Mouse (Mus musculus): ENCODE measurements around the gene Lipa. TPM values are rescaled to one million over a fixed set of nuclear protein-coding genes. Genes with fewer than 3 reads are reported as not detected.

Lipa gene
- total RNA-seq, 2 experiments from 2014 or later = 15.8 to 17.0 TPM

DNA sequence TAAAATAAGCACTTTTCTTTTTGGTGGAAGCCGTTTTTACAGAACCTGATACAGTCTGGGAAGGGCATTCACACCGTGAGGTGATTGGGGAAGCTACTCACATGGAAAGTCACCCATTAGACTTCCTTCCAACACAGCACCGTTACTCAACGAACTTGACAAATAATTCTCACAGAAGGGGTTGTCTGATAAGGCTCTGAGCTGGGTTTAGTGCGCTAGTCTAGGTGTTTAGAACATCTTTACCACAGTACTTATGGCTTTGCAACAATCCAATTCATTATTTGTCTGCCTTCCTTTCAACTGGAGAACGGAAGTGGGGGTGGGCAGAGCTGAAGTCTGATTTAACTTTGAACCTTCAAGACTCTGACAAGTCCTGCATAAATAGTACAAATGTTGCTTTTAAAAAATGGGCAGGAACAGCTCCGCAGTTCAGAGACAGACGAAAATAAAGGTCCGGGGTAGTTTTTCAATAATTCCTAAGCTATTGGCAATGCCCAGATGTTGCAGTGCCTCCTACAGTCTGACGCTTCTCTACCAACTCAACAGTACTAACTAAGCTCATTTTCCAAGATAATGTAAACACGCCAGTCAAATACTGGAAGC, 852 bp downstream of the Lipa start:
- DNase-seq (ENCODE audit: low spot score in 2 of 2) = no peak
- intact Hi-C loops (cut with DNase I) = no loop called here

DNA sequence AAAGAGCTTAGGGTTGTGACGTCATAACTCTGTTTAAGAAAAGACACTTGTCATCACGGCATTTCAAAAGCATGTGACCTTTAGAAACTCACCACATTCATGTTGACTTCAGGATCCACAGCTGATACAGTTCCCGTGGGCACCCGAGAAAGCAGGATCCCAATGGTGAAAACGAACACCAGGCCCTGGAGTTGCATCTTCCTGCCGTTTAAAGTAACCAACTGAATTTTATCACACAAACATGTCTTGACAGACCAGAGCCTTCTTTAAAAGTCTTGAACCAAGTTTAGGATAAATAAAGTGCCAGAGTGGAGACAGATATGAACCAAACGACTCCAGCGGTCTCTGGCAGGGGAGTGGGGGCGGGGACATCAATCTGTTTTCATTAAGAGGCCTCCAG, 2.6 kb downstream of the Lipa start:
- DNase-seq (ENCODE audit: low spot score in 2 of 2) = no peak
- intact Hi-C loops (cut with DNase I) = no loop called here

DNA sequence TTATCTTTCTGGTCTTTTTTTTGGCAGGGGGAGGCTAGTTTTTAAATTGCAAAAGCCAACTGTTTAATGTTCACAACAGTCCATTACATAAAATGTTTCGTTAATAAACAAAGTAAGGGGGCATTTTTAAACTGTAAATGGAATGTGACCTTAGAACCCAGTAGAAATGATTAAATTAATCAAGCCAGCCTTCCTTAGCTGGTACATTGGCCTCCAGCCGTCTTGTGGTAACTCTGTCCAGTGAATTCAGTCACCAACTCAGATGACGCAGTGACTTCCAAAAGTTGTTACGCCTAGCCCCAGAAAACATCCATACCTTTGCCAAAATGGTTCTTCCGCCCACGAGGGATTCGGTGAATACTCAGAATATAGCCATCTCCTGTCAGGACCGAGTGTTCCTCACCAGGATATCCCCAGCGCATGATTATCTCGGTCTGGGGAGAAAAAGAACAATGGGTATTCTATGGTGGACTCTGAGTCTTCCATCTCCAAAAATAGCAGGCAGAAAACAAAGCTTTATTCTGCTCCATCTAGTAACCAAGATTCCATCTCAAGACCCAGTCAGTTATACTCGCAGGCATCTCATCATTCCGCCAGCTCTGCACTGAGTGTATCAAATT, 4.1 kb downstream of the Lipa start:
- intact Hi-C loops (cut with DNase I) = no loop called here
- DNase-seq (ENCODE audit: low spot score in 2 of 2) = no peak

DNA sequence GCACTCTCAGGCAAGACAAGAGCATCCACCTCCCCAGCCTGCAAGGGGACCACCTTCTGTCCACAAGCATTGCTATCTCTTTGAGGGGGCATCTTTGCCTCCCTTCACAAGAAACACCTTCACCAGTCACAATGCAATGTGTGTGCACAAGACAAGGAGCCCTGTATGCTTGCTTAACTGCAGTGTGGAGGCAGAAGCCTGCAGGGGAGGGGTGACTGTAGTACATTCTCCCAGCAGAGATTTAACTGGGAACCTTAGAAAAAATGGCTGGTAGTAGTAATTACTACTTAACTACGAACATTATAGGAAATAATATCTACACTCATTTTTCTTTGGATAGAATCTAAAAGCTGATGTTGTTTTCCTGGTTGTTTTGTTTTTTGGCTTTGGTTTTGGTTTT, 5.3 kb downstream of the Lipa start:
- no peak for DNase-seq (ENCODE audit: low spot score in 2 of 2)
- intact Hi-C loops (cut with DNase I) = no loop called here

DNA sequence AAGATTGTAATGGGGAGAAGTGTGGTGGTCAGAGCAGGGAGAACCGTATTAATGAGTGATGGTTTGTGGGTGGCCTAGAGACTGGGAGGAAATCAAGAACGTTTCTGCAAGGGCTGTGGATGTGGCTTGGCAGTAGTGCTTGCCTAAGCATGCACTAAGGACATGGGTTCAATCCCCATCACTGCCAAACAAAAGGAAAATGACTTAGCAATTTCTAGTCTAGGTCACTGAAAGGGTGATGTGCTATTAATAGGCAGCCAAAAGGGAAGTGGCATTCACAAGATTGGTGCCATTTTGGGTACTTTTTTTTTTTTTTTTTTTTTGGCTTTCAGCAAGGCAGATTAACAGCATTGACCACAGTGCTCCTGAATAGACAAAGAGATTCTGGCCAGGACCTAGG, 5.9 kb downstream of the Lipa start:
- intact Hi-C loops (cut with DNase I) = no loop called here
- no peak for DNase-seq (ENCODE audit: low spot score in 2 of 2)

DNA sequence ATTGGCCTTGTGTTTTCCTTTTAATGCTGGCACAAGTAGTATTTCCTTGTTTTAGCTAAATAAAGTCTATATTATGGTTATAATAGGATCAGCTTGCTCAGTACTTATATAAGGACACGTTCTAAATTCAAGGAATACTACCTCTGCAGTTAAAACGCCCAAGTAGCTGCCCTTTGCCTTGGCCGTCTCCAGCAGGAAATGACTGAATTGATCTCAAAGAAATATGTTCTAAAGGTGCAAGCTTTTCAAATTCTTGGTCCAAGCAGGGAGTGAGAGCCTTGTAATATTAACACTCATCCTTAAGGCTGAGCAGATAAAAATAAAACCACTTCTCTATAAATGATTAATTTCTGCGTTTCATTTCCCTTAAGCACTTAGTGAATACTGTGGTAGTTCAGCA, 7.2 kb downstream of the Lipa start:
- intact Hi-C loops (cut with DNase I) = no loop called here
- no peak for DNase-seq (ENCODE audit: low spot score in 2 of 2)

DNA sequence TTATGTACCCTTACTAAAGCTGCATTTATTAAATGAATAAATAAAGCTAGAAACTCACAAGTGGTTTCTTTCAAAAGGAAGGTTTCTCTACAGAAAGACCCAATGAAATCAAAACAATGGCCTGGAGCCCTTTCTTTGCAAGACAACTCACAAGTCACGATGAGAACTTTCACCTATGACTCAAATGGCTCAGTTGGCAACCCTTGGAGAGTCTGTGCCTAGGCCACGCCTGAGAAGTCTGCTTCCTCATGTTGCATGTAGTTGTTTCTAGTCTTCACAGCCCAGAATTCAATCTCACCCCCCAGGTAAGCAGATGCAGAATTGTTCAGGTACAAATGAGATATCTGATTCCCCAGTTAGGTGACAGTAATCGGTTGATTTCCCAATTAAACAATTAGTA, 7.6 kb downstream of the Lipa start:
- no peak for DNase-seq (ENCODE audit: low spot score in 2 of 2)
- intact Hi-C loops (cut with DNase I) = no loop called here

DNA sequence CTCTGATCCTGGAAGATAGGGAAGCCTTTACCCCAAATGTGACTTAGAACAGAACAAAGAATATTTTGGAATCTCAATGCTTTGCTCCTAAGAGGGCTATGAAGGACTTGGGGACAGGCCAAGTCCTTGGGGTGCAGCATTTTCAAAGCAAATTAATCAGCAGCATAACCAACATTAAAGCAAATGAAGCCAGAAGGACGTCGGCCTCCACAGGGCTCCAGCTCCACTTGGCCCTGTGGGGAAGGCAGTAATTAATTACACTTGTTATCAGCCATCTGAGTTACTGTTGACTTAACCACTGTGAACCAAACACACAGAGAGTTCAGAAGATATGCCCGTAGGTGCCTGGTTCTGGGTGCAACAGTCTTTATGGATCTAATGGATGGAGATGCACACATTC, 8.5 kb downstream of the Lipa start:
- intact Hi-C loops (cut with DNase I) = no loop called here
- no peak for DNase-seq (ENCODE audit: low spot score in 2 of 2)

DNA sequence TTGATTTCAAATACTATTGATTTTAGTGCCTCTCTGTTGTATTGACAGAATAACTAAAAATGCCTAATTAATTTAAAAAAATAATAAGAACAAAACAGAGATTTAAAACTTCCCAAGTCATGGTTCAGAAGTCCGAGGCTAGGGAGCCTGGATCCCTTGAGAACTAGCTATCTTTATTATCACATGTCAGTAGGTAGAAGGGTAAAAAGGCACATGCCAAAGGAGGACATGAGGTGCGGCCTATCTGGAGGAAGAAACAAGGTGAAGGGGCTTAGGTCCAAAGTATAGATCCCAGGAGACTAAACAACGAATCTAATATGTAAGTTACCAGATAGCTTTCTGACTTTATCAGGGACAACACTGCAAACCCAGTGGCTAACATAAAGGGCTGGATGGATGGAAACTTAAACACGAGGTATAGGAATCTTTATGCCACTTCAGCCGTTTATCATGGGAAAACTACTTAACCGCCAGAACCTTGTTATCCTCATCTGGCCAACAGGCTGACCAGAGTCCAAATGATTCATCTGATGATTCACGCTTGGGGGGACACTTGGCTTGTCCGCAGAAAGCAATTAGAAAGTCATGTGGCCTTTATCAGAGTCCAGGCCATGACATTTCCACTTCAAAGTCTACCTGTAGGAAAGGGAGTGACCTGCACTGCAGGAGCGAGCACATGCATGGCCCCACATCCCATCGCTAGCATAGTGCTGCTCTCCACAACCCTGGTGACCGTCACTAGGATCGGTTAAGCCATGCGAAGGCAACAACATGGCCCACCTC, 9.3 kb downstream of the Lipa start:
- no peak for DNase-seq (ENCODE audit: low spot score in 2 of 2)
- intact Hi-C loops (cut with DNase I) = no loop called here

DNA sequence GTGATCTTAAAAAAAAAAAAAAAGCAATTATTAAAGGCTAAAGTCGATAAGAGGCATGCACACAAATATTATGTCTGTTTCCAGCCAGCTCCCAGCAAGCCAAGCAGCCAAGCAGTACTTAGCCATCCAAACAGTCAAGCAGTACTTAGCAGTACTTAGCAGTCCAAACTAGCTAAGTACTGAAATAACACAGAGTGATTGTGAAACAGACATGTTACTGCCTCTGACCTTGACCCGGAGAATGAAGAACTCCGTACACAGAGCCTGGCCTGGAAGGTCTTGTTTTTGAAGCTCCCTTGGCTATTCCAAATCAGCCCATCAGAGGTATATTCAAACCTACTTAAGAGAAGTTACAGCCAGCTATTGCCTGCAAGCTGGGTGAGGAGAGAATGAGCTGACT, 10.1 kb downstream of the Lipa start:
- intact Hi-C loops (cut with DNase I) = no loop called here

DNA sequence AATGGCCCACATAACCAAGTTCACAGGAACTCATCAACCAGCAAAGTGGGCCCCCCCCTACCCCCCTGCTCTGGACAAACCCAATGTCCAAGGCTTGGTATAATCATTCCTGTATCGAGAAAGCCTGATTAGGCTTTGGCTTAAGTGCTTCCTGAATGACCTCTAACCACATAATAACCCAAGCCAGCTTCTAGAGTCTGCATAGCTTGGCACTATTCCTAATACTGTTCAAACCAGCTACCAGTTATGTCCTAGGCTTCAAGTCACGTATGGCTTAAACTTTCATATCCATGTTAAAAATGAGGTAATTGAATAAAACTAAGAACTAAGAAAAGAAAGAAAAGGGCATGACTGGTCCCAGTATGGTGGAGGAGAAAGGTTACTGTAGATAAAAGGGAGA, 10.9 kb downstream of the Lipa start:
- DNase-seq (ENCODE audit: low spot score in 2 of 2) = no peak
- intact Hi-C loops (cut with DNase I) = no loop called here

More for the DNA sequence above, 10.1 kb downstream of the Lipa start:
- no peak for DNase-seq (ENCODE audit: low spot score in 2 of 2)

DNA sequence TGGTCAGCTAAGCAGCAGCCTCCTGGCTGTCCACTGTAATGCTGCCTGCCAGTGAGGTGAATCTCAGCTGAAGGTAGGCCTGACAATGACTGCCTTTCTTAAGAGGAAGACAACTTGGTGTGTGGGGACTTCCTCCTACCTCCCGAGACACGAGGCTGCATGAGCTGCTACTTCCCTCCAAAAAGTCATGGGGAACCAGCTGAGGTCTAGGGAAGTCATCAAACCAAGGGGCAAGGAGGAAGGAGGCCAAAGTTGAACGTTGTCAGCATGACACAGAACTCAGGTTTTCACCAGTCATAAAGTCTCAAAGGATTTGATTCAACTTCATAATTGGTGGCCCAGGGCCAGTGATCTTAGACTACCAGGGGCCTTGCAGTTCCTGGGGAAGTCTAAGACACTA, 11.6 kb downstream of the Lipa start:
- DNase-seq (ENCODE audit: low spot score in 2 of 2) = no peak
- intact Hi-C loops (cut with DNase I) = no loop called here

DNA sequence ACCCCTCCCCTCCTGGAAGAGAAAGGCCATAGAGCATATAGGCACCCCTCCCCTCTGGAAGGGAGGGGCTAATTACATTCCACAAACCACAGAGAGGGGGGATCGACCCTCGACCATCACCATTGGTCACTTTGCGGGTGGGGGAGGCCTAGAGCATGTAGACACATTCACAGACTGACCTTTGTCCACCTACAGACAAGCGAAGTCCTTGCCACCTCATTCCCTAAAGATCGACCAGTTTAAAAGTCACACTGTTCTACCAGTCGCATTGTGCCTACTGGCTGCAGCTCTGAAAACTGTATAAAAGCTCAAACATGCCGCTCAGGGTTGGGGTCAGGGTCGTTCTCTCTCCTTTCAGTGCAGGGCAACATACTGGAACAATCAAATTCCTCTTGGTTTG, 15.7 kb downstream of the Lipa start:
- no peak for DNase-seq (ENCODE audit: low spot score in 2 of 2)
- intact Hi-C loops (cut with DNase I) = no loop called here

DNA sequence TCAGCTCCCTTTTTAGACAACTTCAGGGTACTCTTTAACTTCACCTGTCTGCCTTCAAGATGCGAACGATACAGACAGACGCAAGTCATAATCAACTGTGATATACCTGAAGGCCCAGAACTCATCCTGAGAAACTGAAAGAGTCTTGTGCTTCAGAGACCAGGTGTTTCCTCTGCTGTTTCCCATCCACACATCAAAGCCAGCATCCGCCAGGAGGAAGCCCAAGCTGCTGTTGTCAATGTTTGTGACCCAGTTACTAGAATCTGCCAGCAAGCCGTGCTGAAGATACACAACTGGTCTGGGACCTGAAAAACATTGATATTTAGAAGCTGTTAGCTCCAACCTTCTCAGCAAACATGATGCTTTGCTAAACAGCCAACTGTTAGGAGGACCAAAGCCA, 16.6 kb downstream of the Lipa start:
- no peak for DNase-seq (ENCODE audit: low spot score in 2 of 2)
- intact Hi-C loops (cut with DNase I) = no loop called here

DNA sequence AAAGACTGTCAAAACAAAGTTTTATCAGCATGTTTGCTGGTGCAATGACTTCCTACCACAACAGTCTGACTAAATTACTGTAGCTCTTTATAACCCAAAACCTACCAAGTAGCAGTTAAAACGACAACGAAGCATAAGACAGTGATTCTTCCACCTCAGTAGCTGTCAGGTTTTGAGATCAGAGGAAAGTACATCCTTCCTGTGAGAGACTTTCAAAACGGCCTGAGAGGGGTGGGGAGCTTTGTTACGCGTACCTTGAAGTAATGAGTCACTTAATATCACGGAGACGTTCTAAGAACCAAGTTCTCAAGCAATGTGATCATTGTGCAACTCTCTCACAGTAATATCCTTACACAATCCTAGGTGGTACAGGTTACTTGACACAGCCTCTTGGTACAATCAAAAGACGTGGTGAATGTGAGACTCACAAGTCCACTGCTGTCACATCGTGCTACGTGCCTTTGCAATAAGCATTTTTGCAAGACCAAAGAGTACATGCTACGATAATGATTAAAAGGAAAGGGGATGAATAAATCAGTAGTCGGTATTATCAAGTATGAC, 22.0 kb downstream of the Lipa start:
- DNase-seq (ENCODE audit: low spot score in 2 of 2) = no peak
- intact Hi-C loops (cut with DNase I) = no loop called here

DNA sequence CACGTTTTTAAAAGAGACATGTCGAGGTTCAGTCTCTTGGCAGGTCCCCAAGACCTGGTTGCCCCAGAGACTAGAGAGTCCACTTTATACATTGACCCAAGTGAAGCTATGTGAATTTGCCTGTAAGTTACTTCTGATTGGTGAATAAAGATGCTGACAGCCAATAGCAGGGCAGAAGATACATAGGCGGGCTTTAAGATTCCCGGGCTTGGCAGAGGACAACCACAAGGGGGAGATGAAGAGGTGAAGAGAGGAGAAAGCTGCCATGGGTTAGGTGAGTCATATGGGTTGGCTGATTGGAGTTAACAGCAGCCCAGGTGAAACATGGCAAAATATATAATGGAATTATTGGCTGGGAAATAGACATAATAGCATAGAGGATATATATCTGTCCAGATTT, 26.5 kb downstream of the Lipa start:
- DNase-seq (ENCODE audit: low spot score in 2 of 2) = peak; percentile 37 to 46
- intact Hi-C loops (cut with DNase I) = no loop called here

DNA sequence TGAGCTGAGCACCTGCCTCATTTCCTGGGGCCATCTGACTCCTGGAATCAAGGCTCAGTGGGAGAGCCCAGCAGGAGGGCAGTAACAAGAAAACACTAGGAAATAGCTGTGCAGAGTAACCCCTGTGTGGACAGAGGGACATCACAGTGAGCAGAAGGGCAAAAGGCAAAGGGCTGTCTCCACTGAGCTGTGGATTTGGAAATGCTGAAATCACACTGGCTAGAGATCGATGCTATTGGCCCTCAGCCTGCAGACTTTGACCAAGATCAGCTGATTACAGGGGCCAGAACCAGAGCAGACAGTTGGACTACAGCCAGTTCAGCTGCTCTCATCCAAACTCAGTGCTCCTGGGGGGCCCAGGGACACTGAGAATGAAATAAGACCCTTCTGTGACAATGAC, 30.9 kb downstream of the Lipa start:
- no peak for DNase-seq (ENCODE audit: low spot score in 2 of 2)
- intact Hi-C loops (cut with DNase I) = no loop called here

DNA sequence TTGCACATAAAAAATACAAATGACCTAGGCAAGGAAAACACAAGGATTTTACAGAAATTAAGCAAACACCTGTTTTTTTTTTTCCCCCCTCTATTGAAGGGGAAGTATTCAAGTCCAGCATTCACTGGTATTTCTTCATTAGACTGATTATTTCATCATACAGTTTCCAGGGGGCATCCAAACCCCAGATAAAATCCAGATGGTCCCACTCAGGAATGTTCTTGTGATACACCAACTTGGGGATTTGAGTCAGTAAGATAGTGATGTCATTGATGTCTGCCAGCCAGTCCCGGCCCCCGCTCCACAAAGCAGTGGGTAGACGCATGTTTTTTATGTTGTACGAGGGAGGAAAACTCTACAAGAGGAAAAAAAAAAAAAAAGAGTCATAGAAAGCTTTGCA, 33.4 kb downstream of the Lipa start:
- no peak for DNase-seq (ENCODE audit: low spot score in 2 of 2)
- intact Hi-C loops (cut with DNase I) = no loop called here

DNA sequence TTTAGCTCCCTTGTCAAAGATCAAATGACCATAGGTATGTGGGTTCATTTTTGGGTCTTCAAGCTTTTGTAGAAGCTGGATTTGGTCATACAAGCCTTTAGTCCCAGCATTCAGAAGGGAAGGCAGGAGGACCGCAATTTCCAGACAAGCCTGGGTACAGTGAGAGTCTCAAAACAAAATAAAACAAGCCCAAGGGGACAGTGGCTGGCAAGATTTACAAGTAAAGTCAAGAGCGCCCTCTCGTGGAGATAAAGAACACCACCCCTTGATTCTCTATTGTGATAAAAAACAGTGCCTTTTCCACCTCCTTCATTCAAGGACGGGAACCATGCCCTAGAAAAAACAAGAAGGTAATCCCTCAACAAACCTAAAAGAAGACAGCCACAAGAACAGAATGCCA, 43.7 kb downstream of the Lipa start:
- DNase-seq (ENCODE audit: low spot score in 2 of 2) = no peak

DNA sequence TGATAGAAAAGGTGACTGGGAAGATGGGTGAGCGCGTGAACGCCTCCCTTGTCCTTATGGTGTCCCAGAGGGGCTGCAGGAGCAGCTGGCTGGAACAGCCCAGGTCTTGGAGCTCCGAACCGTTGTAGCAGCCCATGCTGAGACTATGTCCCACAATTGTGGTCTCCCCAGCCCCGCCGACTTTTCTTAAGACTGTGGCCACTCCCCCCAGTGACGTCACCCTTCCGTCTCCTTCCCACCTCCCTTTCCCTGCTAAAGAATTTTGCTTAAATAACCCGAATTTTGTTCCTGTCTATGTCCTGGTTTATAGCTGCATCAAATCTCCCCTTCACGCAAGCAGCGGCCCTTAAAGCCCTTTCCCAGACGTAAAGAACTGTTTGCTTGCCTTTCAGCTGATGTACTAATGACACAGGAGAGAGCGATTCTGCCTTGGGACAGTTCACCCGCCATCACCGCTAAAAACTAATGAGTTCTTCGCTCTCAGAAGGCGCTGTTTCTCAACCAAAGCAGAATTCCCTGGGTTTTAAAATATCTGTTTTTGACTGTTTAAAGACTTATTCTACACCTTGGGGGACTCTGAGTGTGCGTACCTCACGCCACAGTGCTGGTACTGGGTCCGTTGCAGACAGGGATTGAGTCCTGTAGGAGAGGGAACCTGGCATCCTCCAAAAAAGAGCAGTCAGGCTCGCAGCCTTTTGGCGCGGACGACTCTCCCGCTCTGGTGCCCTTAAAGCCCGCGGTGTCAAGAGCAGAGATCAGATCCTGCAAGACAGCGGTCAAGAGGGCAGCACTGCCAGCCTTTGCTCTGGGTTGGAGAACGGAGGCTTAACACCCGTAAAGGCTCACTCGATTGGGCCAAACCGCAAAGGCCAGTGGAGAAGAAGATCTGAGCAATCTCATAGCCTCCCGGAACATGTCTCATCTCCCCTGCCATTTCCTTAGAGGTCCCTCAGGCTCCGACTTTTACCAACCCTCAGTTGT, 52.0 kb downstream of the Lipa start, which contains the start of gene Ch25h:
Ch25h (minus strand) TSS at position 174 of the 981 bp plus-strand sequence.
- intact Hi-C loops (cut with DNase I) = loop anchor here (5.0 kb wide), 1 partner anchor 228 kb away; no protein-coding TSS in a partner anchor
- peak; percentile 15 to 33 for DNase-seq (ENCODE audit: low spot score in 2 of 2)

More for the DNA sequence above, 43.7 kb downstream of the Lipa start:
- intact Hi-C loops (cut with DNase I) = loop anchor here (2.0 kb wide), 1 partner anchor 149 kb away; no protein-coding TSS in a partner anchor
